Mouse (Mus musculus) adrenal gland, postnatal 25 days (tissue): Measurements from ENCODE around the gene Zkscan6. TPM values are rescaled to one million over a fixed set of nuclear protein-coding genes. Genes with fewer than 3 reads are reported as not detected.

Experiments used
- DNase-seq: peaks from one replicate; pipeline ENCODE4 v3.0.0; 2021; ENCODE audit warnings: mixed read lengths
- long read RNA-seq: library from polyadenylated mRNA; stranded (forward); transcript quantifications from one replicate; pipeline ENCODE4 v2.0.0, GENCODE M21; 2021
- total RNA-seq: library from RNA; stranded (reverse); gene quantifications from 2 replicates; pipeline ENCODE4 v1.2.3, GENCODE M21; 2021

The Zkscan6 gene
- total RNA-seq: 14.4 and 15.9 TPM in 2 replicates
- long read RNA-seq, transcript Zkscan6-202 (7 exons, 2,270 nt): major isoform, 11 of 25 reads
- long read RNA-seq, partial matches to known transcripts: 2 of 25 reads
- long read RNA-seq, other reads (novel, unspliced or antisense): 12 of 25 reads

GRCm38 (mm10) chr11:65806909-65807504 is at the start of gene Zkscan6:
Gene Zkscan6, plus strand, starts transcription at chr11:65807175.
- peak; percentile 84 for DNase-seq

GRCm38 (mm10) chr11:65759350-65759749 is 47.6 kb upstream of the Zkscan6 start:
- DNase-seq: no peak

GRCm38 (mm10) chr11:65760912-65761311 is 46.1 kb upstream of the Zkscan6 start:
- DNase-seq: no peak

- no peak for DNase-seq
Measured at GRCm38 (mm10) chr11:65768445-65768844, 38.5 kb upstream of the Zkscan6 start.

GRCm38 (mm10) chr11:65769990-65770389 is 37.0 kb upstream of the Zkscan6 start:
- DNase-seq: no peak

GRCm38 (mm10) chr11:65771546-65771945 is 35.4 kb upstream of the Zkscan6 start:
- no peak for DNase-seq

- no peak for DNase-seq
Measured at GRCm38 (mm10) chr11:65773535-65773934, 33.4 kb upstream of the Zkscan6 start.

- no peak for DNase-seq
Measured at GRCm38 (mm10) chr11:65773946-65774656, 32.9 kb upstream of the Zkscan6 start.

- DNase-seq: no peak
Measured at GRCm38 (mm10) chr11:65776906-65777611, 29.9 kb upstream of the Zkscan6 start.

GRCm38 (mm10) chr11:65777810-65778209 is 29.2 kb upstream of the Zkscan6 start:
- no peak for DNase-seq

GRCm38 (mm10) chr11:65779066-65779465 is 27.9 kb upstream of the Zkscan6 start:
- DNase-seq: no peak

- DNase-seq: no peak
Measured at GRCm38 (mm10) chr11:65779578-65779977, 27.4 kb upstream of the Zkscan6 start.

GRCm38 (mm10) chr11:65781596-65781995 is 25.4 kb upstream of the Zkscan6 start:
- DNase-seq: no peak

GRCm38 (mm10) chr11:65786160-65786559 is 20.8 kb upstream of the Zkscan6 start:
- DNase-seq: no peak

GRCm38 (mm10) chr11:65787421-65788151 is 19.4 kb upstream of the Zkscan6 start:
- DNase-seq: peak; percentile 34

- DNase-seq: peak; percentile 95
Measured at GRCm38 (mm10) chr11:65788154-65788553, 18.8 kb upstream of the Zkscan6 start, which contains the start of gene Map2k4. Gene Map2k4, minus strand, starts transcription at chr11:65788297.

- no peak for DNase-seq
Measured at GRCm38 (mm10) chr11:65794428-65795219, 12.4 kb upstream of the Zkscan6 start.

GRCm38 (mm10) chr11:65795896-65796295 is 11.1 kb upstream of the Zkscan6 start:
- DNase-seq: no peak

- peak; percentile 10 for DNase-seq
Measured at GRCm38 (mm10) chr11:65801899-65802298, 5.1 kb upstream of the Zkscan6 start.

- peak; percentile 21 for DNase-seq
Measured at GRCm38 (mm10) chr11:65806321-65806904, 562 bp upstream of the Zkscan6 start.

GRCm38 (mm10) chr11:65807601-65808000 is 626 bp downstream of the Zkscan6 start:
- no peak for DNase-seq
